Mouse (Mus musculus) embryonic facial prominence, embryonic 11.5 days (tissue): ENCODE data around the gene Ralgapa2. TPM values are rescaled to one million over a fixed set of nuclear protein-coding genes. Genes with fewer than 3 reads are reported as not detected.

Experiments
- ATAC-seq: fragments of 200-750 bp; cut with Nextera tagmentation; replicated peaks from 2 replicates; pipeline ENCODE4 v1.8.0; 2017; ENCODE audit warnings: low read depth; ENCODE audit not compliant: insufficient number of reproducible peaks, low FRiP score, low TSS enrichment
- DNase-seq: peaks from one replicate; pipeline ENCODE4 v3.0.0-alpha.2; 2015; ENCODE audit warnings: low spot score
- H3K27ac ChIP-seq: fragments of 300-500 bp; sonication (generic); replicated peaks from 2 replicates; pipeline ENCODE4 v1.5.1; 2014; ENCODE audit warnings: mild to moderate bottlenecking, low read depth, low read length, control low read depth
- H3K27me3 ChIP-seq: fragments of 300-500 bp; sonication (generic); 2 replicates; pipeline ENCODE4 v1.6.1; 2014; ENCODE audit warnings: mild to moderate bottlenecking, low read length, moderate library complexity, mixed read lengths; ENCODE audit not compliant: control insufficient read depth, insufficient read depth
- H3K36me3 ChIP-seq: fragments of 300-500 bp; sonication (generic); replicated peaks from 2 replicates; pipeline ENCODE4 v1.6.1; 2014; ENCODE audit warnings: low read depth, mild to moderate bottlenecking, low read length, moderate library complexity, mixed read lengths; ENCODE audit not compliant: control insufficient read depth, insufficient read depth
- H3K4me1 ChIP-seq: fragments of 300-500 bp; sonication (generic); 2 replicates; pipeline ENCODE4 v1.6.1; 2014; ENCODE audit warnings: low read length, mixed read lengths; ENCODE audit not compliant: control insufficient read depth, insufficient read depth
- H3K4me2 ChIP-seq: fragments of 300-500 bp; sonication (generic); 2 replicates; pipeline ENCODE4 v1.6.1; 2014; ENCODE audit warnings: low read depth, mild to moderate bottlenecking, control low read depth, low read length, moderate library complexity
- H3K4me3 ChIP-seq: fragments of 300-500 bp; sonication (generic); 2 replicates; pipeline ENCODE4 v1.5.1; 2014; ENCODE audit warnings: low read depth, low read length, control low read depth
- H3K9ac ChIP-seq: fragments of 300-500 bp; sonication (generic); replicated peaks from 2 replicates; pipeline ENCODE4 v1.6.1; 2014; ENCODE audit warnings: mild to moderate bottlenecking, control low read depth, low read length
- H3K9me3 ChIP-seq: fragments of 300-500 bp; sonication (generic); replicated peaks from 2 replicates; pipeline ENCODE4 v1.6.1; 2016; ENCODE audit warnings: mild to moderate bottlenecking, low read length, inconsistent platforms, mixed read lengths; ENCODE audit not compliant: control insufficient read depth
- WGBS: fragments of 180-500 bp; shearing (Covaris S2); extraction: QIAGEN DNeasy Blood & Tissue Kit; methylation state at CpG from one replicate; pipeline ENCODE4 v1.1.7; 2014; 5-methylcytosine and 5-hydroxymethylcytosine counted together
- polyA plus RNA-seq: library from polyadenylated mRNA; unstranded; fragments of >200 nt; fragmentation: Nextera tagmentation; extraction: Ambion mirVana; gene quantifications from 2 replicates; pipeline ENCODE4 v1.2.1, GENCODE M21; 2014

Gene Ralgapa2
- polyA plus RNA-seq, 1 experiment from 2014 or later, result 8.2 TPM

DNA sequence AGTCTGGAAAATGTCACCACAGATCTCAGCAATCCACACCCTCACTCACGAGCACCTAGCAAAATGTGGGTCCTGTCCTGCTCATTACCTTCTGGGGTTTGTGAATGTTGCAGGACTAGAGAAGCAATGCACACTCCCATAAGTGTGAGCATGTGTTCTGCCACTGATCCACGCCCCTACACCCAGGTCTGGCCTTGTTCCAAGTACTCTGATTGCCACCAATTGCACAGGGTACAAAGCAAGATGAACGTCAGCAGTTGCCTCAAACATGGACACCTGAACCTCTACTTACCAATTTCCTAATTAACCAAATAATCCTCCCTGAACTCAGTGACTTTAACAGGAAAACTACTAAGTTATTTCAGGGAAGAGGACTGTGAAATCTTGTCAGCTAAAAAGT, 68.1 kb downstream of the Ralgapa2 start:
- H3K36me3 ChIP-seq, result no peaks in the 10 kb centered on the region
- H3K9ac ChIP-seq, result no peak overlapping the region
- H3K4me2 ChIP-seq, result no peak overlapping the region
- no peak for ATAC-seq
- no peak overlapping the region for H3K4me3 ChIP-seq
- H3K4me1 ChIP-seq, result no peaks in the 10 kb centered on the region
- no peaks in the 10 kb centered on the region for H3K9me3 ChIP-seq
- no peak for DNase-seq
- H3K27ac ChIP-seq, result no peak overlapping the region
- H3K27me3 ChIP-seq, result no peaks in the 10 kb centered on the region
- 82% methylated on average over 3 of the region's 3 CpGs for WGBS

GRCm38 (mm10) chr2:146443291-146443875, 68.8 kb downstream of the Ralgapa2 start:
- DNase-seq (no peak), ATAC-seq (no peak)
- Histone ChIP-seq H3K4me3 (no peak overlapping the region), H3K9ac (no peak overlapping the region), H3K27ac (no peak overlapping the region), H3K4me2 (no peak overlapping the region), H3K27me3 (no peaks in the 10 kb centered on the region), H3K4me1 (no peaks in the 10 kb centered on the region), H3K36me3 (no peaks in the 10 kb centered on the region), H3K9me3 (no peaks in the 10 kb centered on the region)
- 93% methylated on average over 9 of the region's 9 CpGs for WGBS

- Histone ChIP-seq H3K36me3 (no peaks in the 10 kb centered on the region), H3K4me3 (no peak overlapping the region), H3K9me3 (no peaks in the 10 kb centered on the region), H3K4me2 (no peak overlapping the region), H3K27ac (no peak overlapping the region), H3K4me1 (no peaks in the 10 kb centered on the region), H3K27me3 (no peaks in the 10 kb centered on the region), H3K9ac (no peak overlapping the region)
- DNase-seq (no peak), ATAC-seq (no peak)
- WGBS, result 94% methylated on average over 4 of the region's 4 CpGs
Observed at GRCm38 (mm10) chr2:146441711-146442110, 70.4 kb downstream of the Ralgapa2 start.

- Histone ChIP-seq H3K4me3 (no peak overlapping the region), H3K36me3 (no peaks in the 10 kb centered on the region), H3K27me3 (no peaks in the 10 kb centered on the region), H3K4me2 (no peak overlapping the region), H3K9ac (no peak overlapping the region), H3K27ac (no peak overlapping the region), H3K9me3 (no peaks in the 10 kb centered on the region), H3K4me1 (no peaks in the 10 kb centered on the region)
- DNase-seq (no peak), ATAC-seq (no peak)
- 92% methylated on average over 3 of the region's 3 CpGs for WGBS
Observed at GRCm38 (mm10) chr2:146428751-146429150, 83.4 kb downstream of the Ralgapa2 start.

DNA sequence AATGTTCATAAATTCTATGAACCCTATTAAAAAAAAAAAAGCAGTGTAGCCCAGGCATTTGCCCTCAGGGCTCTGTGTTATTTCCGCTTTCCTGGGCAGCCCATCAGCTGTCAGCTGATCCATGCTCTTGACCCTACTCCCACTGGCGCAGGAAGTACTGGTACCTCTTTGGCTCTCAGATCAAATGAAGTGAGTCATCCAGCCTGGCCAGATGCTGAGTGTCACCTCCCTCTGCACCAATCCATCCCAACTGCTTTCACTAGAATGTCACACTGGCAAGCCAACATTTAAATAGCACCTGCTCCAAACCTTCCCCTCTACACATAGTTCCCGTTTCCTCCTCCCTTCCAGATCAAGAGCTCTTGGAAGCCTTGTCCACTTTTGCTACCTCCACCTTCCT, 84.8 kb downstream of the Ralgapa2 start:
- DNase-seq (no peak), ATAC-seq (no peak)
- Histone ChIP-seq H3K4me3 (no peak overlapping the region), H3K27ac (no peak overlapping the region), H3K4me2 (no peak overlapping the region), H3K36me3 (no peaks in the 10 kb centered on the region), H3K27me3 (no peaks in the 10 kb centered on the region), H3K9ac (no peak overlapping the region), H3K9me3 (no peaks in the 10 kb centered on the region), H3K4me1 (no peaks in the 10 kb centered on the region)
- 83% methylated on average over 3 of the region's 3 CpGs for WGBS

- no peaks in the 10 kb centered on the region for H3K27me3 ChIP-seq
- no peaks in the 10 kb centered on the region for H3K4me1 ChIP-seq
- no peak overlapping the region for H3K4me3 ChIP-seq
- no peak for ATAC-seq
- no peak overlapping the region for H3K9ac ChIP-seq
- WGBS, result 91% methylated on average over 7 of the region's 7 CpGs
- H3K36me3 ChIP-seq, result no peaks in the 10 kb centered on the region
- no peak overlapping the region for H3K4me2 ChIP-seq
- no peaks in the 10 kb centered on the region for H3K9me3 ChIP-seq
- no peak for DNase-seq
- no peak overlapping the region for H3K27ac ChIP-seq
Observed at GRCm38 (mm10) chr2:146426321-146426720, 85.8 kb downstream of the Ralgapa2 start.

GRCm38 (mm10) chr2:146425235-146425634, 86.9 kb downstream of the Ralgapa2 start:
- 80% methylated on average over 2 of the region's 2 CpGs for WGBS
- no peak overlapping the region for H3K9ac ChIP-seq
- H3K4me2 ChIP-seq, result no peak overlapping the region
- H3K9me3 ChIP-seq, result no peaks in the 10 kb centered on the region
- no peak overlapping the region for H3K4me3 ChIP-seq
- H3K27me3 ChIP-seq, result no peaks in the 10 kb centered on the region
- no peak overlapping the region for H3K27ac ChIP-seq
- H3K4me1 ChIP-seq, result no peaks in the 10 kb centered on the region
- DNase-seq (no peak), ATAC-seq (no peak)
- H3K36me3 ChIP-seq, result no peaks in the 10 kb centered on the region

DNA sequence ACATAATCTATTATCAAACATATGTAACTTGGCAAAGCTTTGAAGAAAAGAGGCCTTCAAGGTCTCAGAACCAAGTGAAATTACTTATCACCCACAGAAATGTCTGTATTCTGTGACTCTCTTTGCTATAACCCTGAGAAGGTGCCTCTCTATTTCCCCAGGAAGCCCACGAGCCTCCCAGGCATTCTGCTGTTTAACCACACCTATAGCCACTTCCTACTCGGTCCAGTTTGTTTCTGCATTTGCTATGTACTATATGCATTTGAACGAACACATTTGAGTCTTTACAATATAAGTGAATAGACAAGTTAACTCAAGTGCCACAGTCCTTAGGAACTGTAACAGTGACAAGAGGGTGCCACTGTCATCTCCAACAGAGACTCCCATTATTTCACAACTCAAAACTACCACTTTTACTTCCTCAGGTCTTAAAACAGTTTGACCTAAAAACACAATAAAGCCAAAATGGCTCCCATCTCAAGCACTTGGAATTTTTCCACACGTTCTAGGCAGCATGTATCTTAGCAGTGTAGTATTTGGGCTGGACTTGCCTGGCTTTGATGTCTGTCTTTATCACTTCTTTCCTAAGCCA, 88.3 kb downstream of the Ralgapa2 start:
- 82% methylated on average over 4 of the region's 4 CpGs for WGBS
- no peak overlapping the region for H3K9ac ChIP-seq
- DNase-seq (no peak), ATAC-seq (no peak)
- H3K4me1 ChIP-seq, result no peaks in the 10 kb centered on the region
- no peak overlapping the region for H3K4me3 ChIP-seq
- H3K9me3 ChIP-seq, result no peaks in the 10 kb centered on the region
- H3K4me2 ChIP-seq, result no peak overlapping the region
- no peaks in the 10 kb centered on the region for H3K27me3 ChIP-seq
- no peaks in the 10 kb centered on the region for H3K36me3 ChIP-seq
- H3K27ac ChIP-seq, result no peak overlapping the region
